Mouse (Mus musculus) MEL (cell line): ENCODE measurements around the gene Gm12830.

ENCODE experiments used
- CHD1 ChIP-seq: IDR thresholded peaks from 2 replicates; pipeline ENCODE4 v1.6.1; 2012; ENCODE audit warnings: low read depth, mild to moderate bottlenecking, inconsistent platforms, low read length, improper control_type of control experiment
- CTCF ChIP-seq, 3 experiments: IDR thresholded peaks in 2 of 3; conservative IDR thresholded peaks in 1 of 3; 2 replicates each; pipeline ENCODE4 v1.5.1; 2011 to 2012; ENCODE audit warnings: low read length in 3 of 3, low read depth in 2 of 3, mild to moderate bottlenecking in 2 of 3, improper control_type of control experiment in 1 of 3, inconsistent platforms in 1 of 3, mixed read lengths in 1 of 3, moderate library complexity in 1 of 3; ENCODE audit not compliant: control insufficient read depth in 1 of 3, insufficient read depth in 1 of 3, poor library complexity in 1 of 3, severe bottlenecking in 1 of 3
- GABPA ChIP-seq: IDR thresholded peaks from 2 replicates; pipeline ENCODE4 v1.6.1; 2012; ENCODE audit warnings: low read depth, mild to moderate bottlenecking, inconsistent platforms, low read length, improper control_type of control experiment, moderate library complexity
- HCFC1 ChIP-seq: IDR thresholded peaks from 2 replicates; pipeline ENCODE4 v1.6.1; 2012; ENCODE audit warnings: low read depth, mild to moderate bottlenecking, inconsistent platforms, low read length, improper control_type of control experiment, moderate library complexity
- MEF2A ChIP-seq: IDR thresholded peaks from 2 replicates; pipeline ENCODE4 v1.6.1; 2014; ENCODE audit warnings: low read depth, mild to moderate bottlenecking, inconsistent platforms, low read length, improper control_type of control experiment; ENCODE audit not compliant: poor library complexity, insufficient replicate concordance, severe bottlenecking; ENCODE audit errors: extremely low read depth
- MXI1 ChIP-seq: IDR thresholded peaks from 2 replicates; pipeline ENCODE4 v1.6.1; 2011; ENCODE audit warnings: mild to moderate bottlenecking, low read depth, low read length, improper control_type of control experiment
- POLR2A ChIP-seq, 2 experiments: IDR thresholded peaks; 2 replicates each; pipeline ENCODE4 v1.6.1; 2011 to 2012; ENCODE audit warnings: low read length in 2 of 2, mild to moderate bottlenecking in 2 of 2, control low read depth in 1 of 2, improper control_type of control experiment in 1 of 2, low read depth in 1 of 2, moderate library complexity in 1 of 2; ENCODE audit not compliant: control insufficient read depth in 1 of 2, insufficient read depth in 1 of 2, poor library complexity in 1 of 2
- POLR2AphosphoS2 ChIP-seq: IDR thresholded peaks from 2 replicates; pipeline ENCODE4 v1.6.1; 2011; ENCODE audit warnings: low read length, improper control_type of control experiment
- RAD21 ChIP-seq: IDR thresholded peaks from 2 replicates; pipeline ENCODE4 v1.6.1; 2011; ENCODE audit warnings: mild to moderate bottlenecking, low read depth, low read length, improper control_type of control experiment
- RCOR1 ChIP-seq: IDR thresholded peaks from 2 replicates; pipeline ENCODE4 v1.6.1; 2012; ENCODE audit warnings: low read depth, mild to moderate bottlenecking, inconsistent platforms, low read length, improper control_type of control experiment
- TCF12 ChIP-seq: IDR thresholded peaks from 2 replicates; pipeline ENCODE4 v1.6.1; 2014; ENCODE audit warnings: low read depth, mild to moderate bottlenecking, inconsistent platforms, low read length, improper control_type of control experiment, moderate library complexity
- ZC3H11A ChIP-seq: IDR thresholded peaks from 2 replicates; pipeline ENCODE4 v1.6.1; 2012; ENCODE audit warnings: low read depth, mild to moderate bottlenecking, inconsistent platforms, low read length, improper control_type of control experiment

DNA sequence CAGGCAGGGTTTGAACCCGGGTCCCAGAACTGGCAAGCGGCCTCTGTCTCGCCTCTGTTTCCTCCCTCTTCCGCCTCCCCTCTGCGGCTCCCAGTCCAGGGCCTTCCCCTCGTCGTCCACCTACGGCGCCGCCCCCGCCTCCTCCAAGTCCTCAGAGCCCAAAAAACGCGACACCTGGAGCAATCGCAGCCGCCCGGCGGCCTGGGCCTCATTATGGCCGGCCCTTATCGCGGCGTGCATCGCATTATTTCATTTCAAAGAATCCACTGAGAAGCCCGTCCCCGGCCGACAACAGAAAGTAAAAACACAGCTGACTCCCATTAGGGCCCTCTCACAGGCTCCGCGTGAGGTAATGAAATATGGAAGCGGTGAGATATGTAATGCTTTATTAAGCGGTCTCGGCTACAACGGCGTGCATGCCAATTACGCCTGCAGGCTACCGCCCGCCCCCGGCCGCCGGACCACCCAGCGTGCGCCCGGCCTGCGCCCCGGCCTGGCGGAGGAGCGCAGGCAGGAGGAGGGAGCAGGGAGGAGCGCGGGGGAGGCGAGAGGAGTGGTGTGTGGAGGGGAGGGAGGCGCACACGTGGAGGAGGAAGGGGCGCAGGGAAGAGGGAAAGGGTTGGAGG is at the start of gene Gm12830:
- no peak for TF ChIP-seq CHD1
- no peak for TF ChIP-seq POLR2AphosphoS2
- no peak for TF ChIP-seq CTCF (IDR thresholded peaks at IDR 0.05 in 2 of 3, conservative IDR thresholded peaks at IDR 0.05 in 1 of 3; ENCODE audit: control insufficient read depth in 1 of 3, insufficient read depth in 1 of 3, low read depth in 2 of 3, low read length in 3 of 3, poor library complexity in 1 of 3, severe bottlenecking in 1 of 3)
- TF ChIP-seq RAD21, result no peak
- no peak for TF ChIP-seq TCF12
- no peak for TF ChIP-seq POLR2A (IDR thresholded peaks at IDR 0.05; ENCODE audit: control insufficient read depth in 1 of 2, insufficient read depth in 1 of 2, low read depth in 1 of 2, low read length in 2 of 2, poor library complexity in 1 of 2)
- TF ChIP-seq GABPA, result no peak
- TF ChIP-seq MXI1, result no peak
- no peak for TF ChIP-seq ZC3H11A
- no peak for TF ChIP-seq MEF2A
- TF ChIP-seq RCOR1, result no peak
- TF ChIP-seq HCFC1, result no peak
